Mouse (Mus musculus) urinary bladder, postnatal 0 days (tissue): Measurements from ENCODE around the gene Ccdc84. TPM values are rescaled to one million over a fixed set of nuclear protein-coding genes. Genes with fewer than 3 reads are reported as not detected.

ENCODE experiments used
- microRNA-seq: library from miRNA; unstranded; fragments of <30 nt; microRNA quantifications from one replicate; pipeline ENCODE4, GENCODE M21; 2016
- polyA plus RNA-seq: library from polyadenylated mRNA; unstranded; fragments of >200 nt; fragmentation: Nextera tagmentation; extraction: Ambion mirVana; gene quantifications from 2 replicates; pipeline ENCODE4 v1.2.1, GENCODE M21; 2015

Gene Ccdc84
- polyA plus RNA-seq, result 12.5 TPM in 2 replicates

DNA sequence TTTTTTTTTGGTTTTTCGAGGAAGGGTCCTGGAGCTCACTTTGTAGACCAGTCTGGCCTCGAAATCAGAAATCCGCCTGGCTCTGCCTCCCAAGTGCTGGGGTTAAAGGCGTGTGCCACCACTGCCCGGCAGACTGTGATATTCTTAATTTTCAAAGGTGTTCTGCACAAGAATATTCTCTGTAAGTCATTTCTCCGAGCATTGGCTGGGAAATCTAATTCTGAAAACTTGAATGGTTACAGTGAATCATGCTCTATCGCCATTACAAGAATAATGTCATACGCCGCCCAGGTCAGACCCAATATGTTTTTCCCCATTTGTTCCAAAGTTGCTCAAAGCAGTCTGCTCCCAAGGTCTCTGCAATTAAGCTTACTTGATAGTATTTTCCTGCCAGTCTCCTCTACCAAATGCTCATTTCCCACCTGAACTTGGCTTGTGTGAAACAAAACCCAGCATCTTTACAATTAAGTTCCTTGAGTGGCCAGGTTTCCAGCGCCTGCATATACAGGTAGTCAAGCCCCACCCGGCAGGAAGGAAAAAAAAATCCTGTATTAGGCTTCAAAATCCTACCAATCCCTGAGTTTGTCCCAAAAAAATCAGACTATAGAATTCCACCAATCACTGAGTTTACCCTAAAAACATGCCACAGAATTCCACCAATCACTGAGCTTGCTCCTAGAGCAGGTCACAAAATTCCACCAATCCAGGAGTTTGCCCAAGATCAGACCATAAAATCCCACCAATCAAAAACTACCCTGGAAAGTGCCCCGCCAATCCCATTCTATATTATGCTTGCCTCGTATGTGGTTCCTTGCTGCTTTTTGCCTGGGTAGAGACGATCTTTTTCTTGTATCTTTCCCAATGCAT, at the start of gene Ccdc84:
Gene Ccdc84 (minus strand): TSS at position 51 of the 867 bp plus-strand sequence.

GRCm38 (mm10) chr9:44454891-44455220, 36.5 kb upstream of the Ccdc84 start, which contains the start of gene Upk2:
Gene Upk2, minus strand, starts transcription at chr9:44454976.

GRCm38 (mm10) chr9:44440961-44441360, 22.6 kb upstream of the Ccdc84 start, which contains the start of gene Foxr1:
Gene Foxr1, minus strand, starts transcription at chr9:44441136.

DNA sequence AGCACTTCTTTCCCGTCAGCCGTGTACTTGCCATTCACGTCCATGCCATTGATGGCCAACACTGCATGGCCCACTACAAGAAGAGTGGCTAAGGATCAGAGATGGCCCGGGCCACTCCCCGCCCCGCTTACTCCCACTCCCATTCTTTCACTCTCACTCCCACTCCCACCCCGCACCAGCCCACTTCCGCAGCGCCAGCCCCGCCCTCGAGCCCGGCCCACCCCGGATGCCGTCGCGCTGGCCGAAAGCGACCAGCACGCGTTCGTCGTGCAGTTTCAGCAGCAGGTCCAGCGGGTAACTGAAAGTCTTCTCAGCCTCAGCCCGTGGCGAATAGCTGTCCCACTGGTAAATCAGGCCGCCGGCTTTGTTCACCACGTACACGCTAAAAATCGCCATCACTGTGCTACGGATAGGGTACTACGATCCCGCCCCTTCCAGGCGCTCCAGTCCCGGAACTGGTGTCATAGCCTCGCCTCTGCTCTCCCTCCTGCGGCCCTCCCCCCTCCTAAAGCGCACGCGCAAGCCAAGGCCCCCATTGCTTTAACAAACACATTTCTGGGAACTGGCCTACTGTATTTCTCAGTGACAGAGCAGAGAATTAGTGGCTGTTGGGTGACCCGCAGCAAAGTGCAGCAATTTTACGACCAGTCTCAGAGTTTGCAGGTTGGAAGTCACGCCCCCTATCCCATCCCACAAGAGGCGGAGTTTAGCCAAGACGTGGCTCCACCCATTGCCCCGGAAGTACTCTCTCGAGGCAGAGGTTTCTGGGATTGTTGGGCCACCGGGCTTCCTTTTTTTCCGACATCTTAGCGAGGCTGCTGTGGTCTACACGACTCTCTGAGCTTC, 11.2 kb downstream of the Ccdc84 start, which contains the start of the genes Rps25 and Trappc4:
Gene Rps25 (plus strand): TSS at position 234 of the 846 bp plus-strand sequence.
Gene Trappc4 (minus strand): TSS at position 695 of the 846 bp plus-strand sequence.

DNA sequence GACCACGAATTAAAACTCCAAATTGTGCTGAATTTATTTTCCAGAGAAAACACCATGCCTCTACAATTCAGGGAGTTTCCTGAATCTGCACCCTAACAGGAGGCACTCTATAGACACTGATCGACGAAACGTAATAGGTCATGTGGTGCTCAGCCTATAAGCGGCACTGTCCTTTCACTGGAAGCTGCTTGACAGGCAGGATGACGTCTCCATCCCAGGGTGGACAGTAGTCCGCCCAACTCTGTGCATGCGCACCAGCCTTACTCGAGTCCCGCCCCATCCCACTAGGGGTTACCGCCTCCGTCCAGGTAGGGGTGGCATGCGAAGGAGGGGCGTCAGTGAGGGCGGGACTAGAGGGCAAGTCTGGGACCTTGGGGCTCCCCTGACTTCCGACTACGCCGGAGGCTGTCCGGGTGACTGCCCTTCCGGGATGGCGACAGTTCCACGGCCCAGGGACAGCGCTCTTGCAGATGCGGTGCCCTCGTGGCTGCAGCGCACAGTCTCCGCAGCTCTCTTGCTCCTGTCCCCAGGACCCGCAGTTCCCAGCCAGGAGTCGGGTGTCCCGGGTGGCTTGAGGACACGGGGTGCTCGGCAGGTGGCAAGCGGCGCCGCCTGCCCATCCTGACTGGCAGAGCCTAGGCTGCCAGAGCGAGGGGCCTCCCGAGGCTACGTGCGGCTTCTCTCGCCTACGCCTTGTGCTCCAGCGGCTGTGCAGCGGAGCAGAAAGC, 21.5 kb downstream of the Ccdc84 start, which contains the start of gene Slc37a4:
Gene Slc37a4 (plus strand): TSS at position 169 of the 728 bp plus-strand sequence.

DNA sequence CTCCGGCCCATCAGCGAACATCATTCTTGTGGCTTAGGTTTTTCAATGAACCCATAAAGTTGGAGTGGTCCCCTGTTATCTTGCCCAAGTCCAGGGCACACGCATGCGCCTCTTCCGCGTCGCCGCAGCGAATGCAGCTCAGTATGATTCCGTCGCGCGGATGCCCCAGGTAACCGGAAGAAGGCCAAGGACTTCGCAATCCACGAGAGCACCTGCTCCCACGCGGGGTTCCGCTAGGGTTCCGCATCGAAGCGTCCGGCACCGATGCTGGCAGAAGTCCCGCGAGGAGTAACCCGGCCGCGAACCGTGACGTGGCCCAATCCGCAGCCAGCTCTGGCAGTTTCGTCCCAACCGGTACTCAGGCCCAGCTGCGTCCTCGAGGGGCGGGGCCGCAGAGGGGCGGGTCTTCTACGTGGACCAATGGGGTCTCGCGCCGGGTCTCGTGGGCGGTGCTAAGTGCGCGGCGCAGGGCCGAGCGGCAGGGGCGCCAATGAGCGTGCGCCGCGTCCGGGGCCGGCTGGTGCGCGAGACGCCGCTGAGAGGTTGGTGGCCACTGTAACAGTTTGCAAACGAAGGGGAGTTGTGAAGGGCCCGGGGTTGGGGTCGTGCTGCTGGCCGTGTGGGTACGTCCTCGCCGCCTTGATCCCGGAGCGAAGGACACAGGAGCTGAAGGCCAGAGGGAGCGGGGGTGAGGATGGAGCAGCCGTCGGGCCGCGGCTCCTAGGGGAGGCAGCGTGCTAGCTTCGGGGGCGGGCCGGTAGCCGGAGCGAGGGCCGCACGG, 39.1 kb downstream of the Ccdc84 start, which contains the start of gene Hyou1:
Gene Hyou1 (plus strand): TSS at position 437 of the 781 bp plus-strand sequence.

DNA sequence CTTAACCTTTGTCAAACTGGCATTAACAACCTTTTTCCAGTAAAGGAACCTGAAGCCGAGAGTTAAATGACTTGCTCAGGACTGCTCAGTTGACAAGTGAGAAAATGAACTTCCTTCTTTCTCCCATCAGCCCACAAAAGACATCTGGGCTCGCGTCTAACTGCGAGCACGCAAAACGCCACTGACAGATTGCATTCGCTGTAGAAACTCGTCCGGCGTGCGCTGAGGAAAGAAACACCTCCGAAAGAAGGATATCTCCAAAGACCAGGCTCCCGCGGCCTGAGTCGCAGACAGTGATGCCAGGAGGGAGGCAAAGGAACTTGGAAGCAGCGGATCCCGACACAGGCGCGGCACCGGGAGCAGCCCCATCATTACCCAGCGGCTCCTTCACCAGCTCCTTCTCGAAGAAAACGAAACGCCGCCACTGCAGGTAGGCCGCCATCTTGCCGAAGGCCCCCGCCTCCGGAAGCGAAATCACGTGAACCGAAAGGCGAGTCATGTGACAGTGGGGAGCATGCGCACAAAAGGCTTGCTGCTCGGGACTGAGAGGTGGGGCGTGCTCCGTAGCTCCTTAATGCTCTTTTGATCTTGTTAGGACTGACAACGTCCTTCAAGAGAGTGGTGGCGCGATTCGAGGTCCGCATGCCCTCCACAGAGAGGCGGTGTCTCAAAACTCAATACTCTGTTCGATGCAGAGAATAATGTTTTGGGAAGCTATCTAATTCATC, 57.0 kb downstream of the Ccdc84 start, which contains the start of gene Vps11:
Gene Vps11 (minus strand): TSS at position 481 of the 728 bp plus-strand sequence.

Small RNA genes within 50 kb of the gene (microRNA-seq; reads per million reads assigned to microRNA genes)
- not detected for gene Mir7085

Other genes with a start within 250 kb of the Ccdc84 start
- gene Cbl, start 184.5 kb downstream of the Ccdc84 start, polyA plus RNA-seq, result 7.7 and 7.9 TPM in 2 replicates
- not detected in 2 replicates for gene Ccdc153, start 177.9 kb downstream of the Ccdc84 start, polyA plus RNA-seq
- not detected in 2 replicates for gene Pdzd3, start 167.1 kb downstream of the Ccdc84 start, polyA plus RNA-seq
- gene Nlrx1, start 150.0 kb downstream of the Ccdc84 start, polyA plus RNA-seq, result 11.7 and 13.2 TPM in 2 replicates
- 1.2 and 1.5 TPM in 2 replicates for gene Abcg4, start 130.0 kb downstream of the Ccdc84 start, polyA plus RNA-seq
- 9.8 and 10.6 TPM in 2 replicates for gene Hinfp, start 112.9 kb downstream of the Ccdc84 start, polyA plus RNA-seq
- gene C2cd2l, start 98.3 kb downstream of the Ccdc84 start, polyA plus RNA-seq, result 9.5 and 10.0 TPM in 2 replicates
- 20.0 and 21.4 TPM in 2 replicates for gene Dpagt1, start 92.5 kb downstream of the Ccdc84 start, polyA plus RNA-seq
- 62.3 and 83.5 TPM in 2 replicates for gene H2afx, start 83.9 kb downstream of the Ccdc84 start, polyA plus RNA-seq
- gene Hmbs, start 74.3 kb downstream of the Ccdc84 start, polyA plus RNA-seq, result 55.1 and 55.2 TPM in 2 replicates
- 14.4 and 16.1 TPM in 2 replicates for gene Vps11, start 56.9 kb downstream of the Ccdc84 start, polyA plus RNA-seq
- gene Hyou1, start 39.1 kb downstream of the Ccdc84 start, polyA plus RNA-seq, result 10.8 and 13.7 TPM in 2 replicates
- 10.6 and 11.6 TPM in 2 replicates for gene Slc37a4, start 21.7 kb downstream of the Ccdc84 start, polyA plus RNA-seq
- 1,915 and 2,054 TPM in 2 replicates for gene Rps25, start 11.4 kb downstream of the Ccdc84 start, polyA plus RNA-seq
- gene Trappc4, start 11.0 kb downstream of the Ccdc84 start, polyA plus RNA-seq, result 76.5 and 84.1 TPM in 2 replicates
- gene Foxr1, start 22.6 kb upstream of the Ccdc84 start, polyA plus RNA-seq, result not detected in 2 replicates
- 661 and 670 TPM in 2 replicates for gene Upk2, start 36.4 kb upstream of the Ccdc84 start, polyA plus RNA-seq
- gene Bcl9l, start 64.3 kb upstream of the Ccdc84 start, polyA plus RNA-seq, result 6.9 and 7.5 TPM in 2 replicates
- gene Cxcr5, start 143.3 kb upstream of the Ccdc84 start, polyA plus RNA-seq, result 0.13 and 0.19 TPM in 2 replicates
- gene Ddx6, start 186.3 kb upstream of the Ccdc84 start, polyA plus RNA-seq, result 10.2 and 11.2 TPM in 2 replicates